Mouse (Mus musculus) liver, embryonic 18 days (tissue): Measurements from ENCODE around the gene Olfr441. TPM values are rescaled to one million over a fixed set of nuclear protein-coding genes. Genes with fewer than 3 reads are reported as not detected.

Experiments used
- polyA plus RNA-seq: library from polyadenylated mRNA; depleted of rRNA; stranded (reverse); fragments of >200 nt; gene quantifications from 2 replicates; pipeline ENCODE4 v1.2.3, GENCODE M21; 2012; rRNA removed

Olfr441 gene
- not detected in 2 replicates for polyA plus RNA-seq

GRCm38 (mm10) chr6:43106069-43106468 lies at the start of gene Olfr441:
Gene Olfr441, plus strand, starts transcription at chr6:43106369.

GRCm38 (mm10) chr6:43146267-43146666 lies 40.1 kb downstream of the Olfr441 start, which contains the start of gene Olfr237-ps1:
Gene Olfr237-ps1, plus strand, starts transcription at chr6:43146567.

GRCm38 (mm10) chr6:43162982-43163381 lies 56.8 kb downstream of the Olfr441 start, which contains the start of gene Olfr437:
Gene Olfr437, plus strand, starts transcription at chr6:43163282.

Other genes with a start within 250 kb of the Olfr441 start
- not detected in 2 replicates for gene Olfr448, start 215.9 kb upstream of the Olfr441 start, polyA plus RNA-seq
- not detected in 2 replicates for gene Olfr447, start 197.5 kb upstream of the Olfr441 start, polyA plus RNA-seq
- not detected in 2 replicates for gene Olfr446, start 185.0 kb upstream of the Olfr441 start, polyA plus RNA-seq
- gene Olfr444, start 157.3 kb upstream of the Olfr441 start, polyA plus RNA-seq: not detected in 2 replicates
- gene Olfr237-ps1, start 40.2 kb downstream of the Olfr441 start, polyA plus RNA-seq: not detected in 2 replicates
- not detected in 2 replicates for gene Olfr437, start 56.9 kb downstream of the Olfr441 start, polyA plus RNA-seq
- gene Olfr13, start 65.8 kb downstream of the Olfr441 start, polyA plus RNA-seq: not detected in 2 replicates
- gene Olfr435, start 90.8 kb downstream of the Olfr441 start, polyA plus RNA-seq: not detected in 2 replicates
- gene Olfr434, start 106.7 kb downstream of the Olfr441 start, polyA plus RNA-seq: not detected in 2 replicates
- not detected in 2 replicates for gene Olfr47, start 125.2 kb downstream of the Olfr441 start, polyA plus RNA-seq
- gene Arhgef5, start 159.2 kb downstream of the Olfr441 start, polyA plus RNA-seq: 8.4 TPM in 2 replicates
- gene Nobox, start 203.2 kb downstream of the Olfr441 start, polyA plus RNA-seq: 0.02 TPM in 1 of 2 replicates, not detected in the other